Mouse (Mus musculus): ENCODE measurements around the gene Slc9a4. TPM values are rescaled to one million over a fixed set of nuclear protein-coding genes. Genes with fewer than 3 reads are reported as not detected.

Slc9a4 gene
- polyA plus RNA-seq, 1 experiment from 2014 or later: 0.10 TPM

Other genes starting within 250 kb of the Slc9a4 start
- 0.04 and 0.63 TPM in 2 replicates for gene Il1rl1, start 150.5 kb upstream of the Slc9a4 start, polyA plus RNA-seq (2015; fragmentation: Nextera tagmentation; extraction: Ambion mirVana)
- 0.37 TPM in 1 of 2 replicates, not detected in the other for gene Il18r1, start 114.5 kb upstream of the Slc9a4 start, polyA plus RNA-seq (2015; fragmentation: Nextera tagmentation; extraction: Ambion mirVana)
- 0.03 and 0.29 TPM in 2 replicates for gene Il18rap, start 64.7 kb upstream of the Slc9a4 start, polyA plus RNA-seq (2015; fragmentation: Nextera tagmentation; extraction: Ambion mirVana)
- gene Slc9a2, start 100.5 kb downstream of the Slc9a4 start, polyA plus RNA-seq (2015; fragmentation: Nextera tagmentation; extraction: Ambion mirVana): 0.26 and 0.68 TPM in 2 replicates
- gene Mfsd9, start 210.6 kb downstream of the Slc9a4 start, polyA plus RNA-seq (2015; fragmentation: Nextera tagmentation; extraction: Ambion mirVana): 7.8 and 9.0 TPM in 2 replicates
- 0.32 and 0.69 TPM in 2 replicates for gene Tmem182, start 225.5 kb downstream of the Slc9a4 start, polyA plus RNA-seq (2015; fragmentation: Nextera tagmentation; extraction: Ambion mirVana)

Measured in neural tube, embryonic 15.5 days (tissue).